ENCODE assay signal across 27 mouse cellular contexts in the genomic region with DNA sequence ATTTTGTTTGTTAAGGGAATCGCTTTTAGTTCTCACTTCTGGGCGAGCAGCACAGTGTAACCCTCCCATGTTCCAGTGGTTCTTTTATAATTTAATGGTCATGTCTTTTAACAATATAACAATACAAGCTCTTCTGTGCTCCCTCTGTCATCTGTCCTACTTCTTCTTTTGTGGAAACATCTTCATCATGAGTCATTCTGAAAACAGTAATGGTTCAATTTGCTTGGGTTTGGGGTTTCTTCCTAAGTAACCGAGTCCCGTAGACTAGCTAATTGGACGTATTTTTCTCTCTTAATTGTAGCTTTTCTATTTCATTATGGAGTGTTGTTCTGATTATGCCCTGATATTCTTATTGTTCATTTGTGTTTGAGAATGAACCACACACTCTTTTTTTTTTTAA. TPM values are rescaled to one million over a fixed set of nuclear protein-coding genes. Genes with fewer than 3 reads are reported as not detected.
A peak's percentile ranks its signal among the peaks of the same experiment; 100 is the strongest.
DNase-seq lines count a peak whose midpoint lies in the region; ATAC-seq and TF ChIP-seq lines count a peak whose summit lies in the region.
"Had no signal": no experiment of that assay in that cellular context is flagged by ENCODE, and none has a peak within 500 bp of the region (broad histone marks: within the 10 kb centered on the region; RNA-seq: fewer than 3 reads in every experiment).

No protein-coding gene starts in this region.

- WGBS in midbrain, embryonic 16.5 days: 89% methylated on average over 5 of the region's 5 CpGs

- peaks cover 12% of the 10 kb centered on the region for H3K4me1 ChIP-seq in bone marrow macrophage, adult 2 months (ENCODE audit: control insufficient read depth, insufficient read depth, low read length)
- no peaks in the 10 kb centered on the region for H3K4me1 ChIP-seq in midbrain, embryonic 16.5 days (ENCODE audit: control insufficient read depth, insufficient read depth, low read length)
- H3K4me1 ChIP-seq: embryonic facial prominence, embryonic 12.5 days; embryonic facial prominence, embryonic 15.5 days; heart, embryonic 12.5 days; heart, embryonic 15.5 days; hindbrain, embryonic 10.5 days; hindbrain, embryonic 13.5 days had no signal

- peak; percentile 67 for ATAC-seq in granulocyte monocyte progenitor cell, adult 5-6 weeks (replicated peaks; ENCODE audit: poor library complexity, severe bottlenecking)
- ATAC-seq in megakaryocyte progenitor cell, adult 5-6 weeks (replicated peaks; ENCODE audit: poor library complexity): peak; percentile 44
- ATAC-seq in midbrain, embryonic 16.5 days: no peak
- ATAC-seq: forebrain, embryonic 14.5 days; forebrain, postnatal 0 days; hindbrain, embryonic 16.5 days had no signal

- H3K4me2 ChIP-seq in midbrain, embryonic 16.5 days (ENCODE audit: low read length): no peak overlapping the region
- H3K4me2 ChIP-seq: embryonic facial prominence, embryonic 12.5 days; embryonic facial prominence, embryonic 15.5 days; heart, embryonic 12.5 days; heart, embryonic 15.5 days; hindbrain, embryonic 13.5 days had no signal

- no peak for TF ChIP-seq CTCF in bone marrow macrophage, adult 2 months (IDR thresholded peaks at IDR 0.05; ENCODE audit: low read depth, low read length)

- H3K4me3 ChIP-seq in bone marrow macrophage, adult 2 months (ENCODE audit: insufficient read depth, low read length): no peak overlapping the region
- H3K4me3 ChIP-seq in midbrain, embryonic 16.5 days (ENCODE audit: low read depth, low read length): no peak overlapping the region
- H3K4me3 ChIP-seq: embryonic facial prominence, embryonic 12.5 days; embryonic facial prominence, embryonic 15.5 days; gastrocnemius, adult 2 months; heart, embryonic 12.5 days; heart, embryonic 15.5 days; hindbrain, embryonic 10.5 days; hindbrain, embryonic 13.5 days had no signal

- TF ChIP-seq POLR2A in bone marrow macrophage, adult 2 months (IDR thresholded peaks at IDR 0.05; ENCODE audit: borderline replicate concordance, low read depth, low read length): no peak

- no peak overlapping the region for H3K9ac ChIP-seq in midbrain, embryonic 16.5 days (ENCODE audit: low read depth, low read length)
- H3K9ac ChIP-seq: embryonic facial prominence, embryonic 12.5 days; embryonic facial prominence, embryonic 15.5 days; forebrain, postnatal 0 days; heart, embryonic 12.5 days; heart, embryonic 15.5 days; hindbrain, embryonic 13.5 days had no signal

- peak overlapping the region; percentile 82 for H3K27ac ChIP-seq in bone marrow macrophage, adult 2 months (ENCODE audit: insufficient read depth, low read depth, low read length)
- no peak overlapping the region for H3K27ac ChIP-seq in midbrain, embryonic 16.5 days (ENCODE audit: low read length)
- H3K27ac ChIP-seq: embryonic facial prominence, embryonic 12.5 days; embryonic facial prominence, embryonic 15.5 days; gastrocnemius, adult 2 months; heart, embryonic 15.5 days; hindbrain, embryonic 10.5 days; hindbrain, embryonic 13.5 days had no signal

- H3K9me3 ChIP-seq in midbrain, embryonic 16.5 days (replicated peaks; ENCODE audit: control insufficient read depth, low read length, poor library complexity, severe bottlenecking): no peaks in the 10 kb centered on the region
- H3K9me3 ChIP-seq: embryonic facial prominence, embryonic 12.5 days; embryonic facial prominence, embryonic 15.5 days; G1E; heart, embryonic 12.5 days; heart, embryonic 15.5 days; hindbrain, embryonic 10.5 days; hindbrain, embryonic 13.5 days had no signal

- H3K36me3 ChIP-seq in midbrain, embryonic 16.5 days (ENCODE audit: control insufficient read depth, insufficient read depth, low read length): no peaks in the 10 kb centered on the region
- H3K36me3 ChIP-seq: embryonic facial prominence, embryonic 12.5 days; embryonic facial prominence, embryonic 15.5 days; G1E; heart, embryonic 12.5 days; heart, embryonic 15.5 days; hindbrain, embryonic 10.5 days; hindbrain, embryonic 13.5 days had no signal

- H3K27me3 ChIP-seq in midbrain, embryonic 16.5 days (ENCODE audit: control insufficient read depth, insufficient read depth, low read depth, low read length): no peaks in the 10 kb centered on the region
- H3K27me3 ChIP-seq: embryonic facial prominence, embryonic 12.5 days; embryonic facial prominence, embryonic 15.5 days; heart, embryonic 12.5 days; heart, embryonic 15.5 days; hindbrain, embryonic 13.5 days had no signal

- DNase-seq in A20 (ENCODE audit: low read depth, low spot score): peak; percentile 50
- DNase-seq in left cerebral cortex, adult 9 months (ENCODE audit: low spot score in 2 of 2): no peak
- DNase-seq in neural tube, embryonic 10.5 days (ENCODE audit: extremely low spot score, low spot score): no peak
- DNase-seq: adrenal gland, adult 2 months; adrenal gland, postnatal 14 days; cerebellum, adult 18-20 months; cerebellum, adult 9-10 months; cerebellum, postnatal 14 days; forebrain, postnatal 0 days; gastrocnemius, adult 2 months; gastrocnemius, postnatal 14 days; heart, adult 18-20 months; heart, postnatal 10 days; heart, postnatal 36 days had no signal

RNA-seq across cellular contexts. Expression of a gene that starts 13.5 kb away (rescaled TPM):
- 13.7 and 15.0 TPM in 2 replicates for polyA plus RNA-seq in bone marrow macrophage, adult 2 months (2012; ENCODE audit: insufficient read depth, insufficient read length, missing spikeins)
- total RNA-seq in granulocyte monocyte progenitor cell, adult 5-6 weeks (2014; fragmentation: Nextera tagmentation): 22.1 and 24.8 TPM in 2 replicates
- total RNA-seq in granulocyte monocyte progenitor cell, adult 5-6 weeks (2017): 34.5 and 40.2 TPM in 2 replicates
- total RNA-seq in megakaryocyte progenitor cell, adult 5-6 weeks (2015): 21.8 and 26.2 TPM in 2 replicates
- 25.4 and 29.1 TPM in 2 replicates for total RNA-seq in megakaryocyte progenitor cell, adult 5-6 weeks (2017)
- 6.8 and 7.0 TPM in 2 replicates for polyA plus RNA-seq in midbrain, embryonic 16.5 days (2015; fragmentation: Nextera tagmentation; extraction: Ambion mirVana)

RNA-seq across cellular contexts. Expression of a gene that starts 38.5 kb away (rescaled TPM):
- 30.9 and 34.1 TPM in 2 replicates for polyA plus RNA-seq in bone marrow macrophage, adult 2 months (2012; ENCODE audit: insufficient read depth, insufficient read length, missing spikeins)
- 16.4 and 29.8 TPM in 2 replicates for total RNA-seq in granulocyte monocyte progenitor cell, adult 5-6 weeks (2014; fragmentation: Nextera tagmentation)
- total RNA-seq in granulocyte monocyte progenitor cell, adult 5-6 weeks (2017): 14.1 and 23.2 TPM in 2 replicates
- 12.5 and 15.1 TPM in 2 replicates for total RNA-seq in megakaryocyte progenitor cell, adult 5-6 weeks (2015)
- total RNA-seq in megakaryocyte progenitor cell, adult 5-6 weeks (2017): 13.1 and 15.3 TPM in 2 replicates
- 2.2 and 2.9 TPM in 2 replicates for polyA plus RNA-seq in midbrain, embryonic 16.5 days (2015; fragmentation: Nextera tagmentation; extraction: Ambion mirVana)
